Mouse (Mus musculus) heart, embryonic 12.5 days (tissue): ENCODE measurements around the gene Cyp4f40. TPM values are rescaled to one million over a fixed set of nuclear protein-coding genes. Genes with fewer than 3 reads are reported as not detected.
"Not testable (repeated sequence)": the region's sequence is repeated elsewhere in the genome, so short reads cannot be mapped to it uniquely, and the experiment has no call there.

Source experiments
- ATAC-seq: fragments of 200-750 bp; cut with Nextera tagmentation; 2 replicates; pipeline ENCODE4 v1.8.0; 2017; ENCODE audit warnings: moderate TSS enrichment, moderate library complexity; ENCODE audit not compliant: insufficient number of reproducible peaks, low FRiP score
- H3K27ac ChIP-seq: fragments of 300-500 bp; sonication (generic); 2 replicates; pipeline ENCODE4 v1.5.1; 2016; ENCODE audit warnings: mild to moderate bottlenecking, moderate library complexity; ENCODE audit not compliant: poor library complexity, severe bottlenecking
- H3K27me3 ChIP-seq: fragments of 300-500 bp; sonication (generic); replicated peaks from 2 replicates; pipeline ENCODE4 v1.6.1; 2016; ENCODE audit warnings: mild to moderate bottlenecking, moderate library complexity
- H3K36me3 ChIP-seq: fragments of 300-500 bp; sonication (generic); 2 replicates; pipeline ENCODE4 v1.6.1; 2016; ENCODE audit warnings: mild to moderate bottlenecking, moderate library complexity
- H3K4me1 ChIP-seq: fragments of 300-500 bp; sonication (generic); replicated peaks from 2 replicates; pipeline ENCODE4 v1.6.1; 2016; ENCODE audit warnings: mild to moderate bottlenecking
- H3K4me2 ChIP-seq: fragments of 300-500 bp; sonication (generic); 2 replicates; pipeline ENCODE4 v1.6.1; 2016; ENCODE audit warnings: mild to moderate bottlenecking, moderate library complexity
- H3K4me3 ChIP-seq: fragments of 300-500 bp; sonication (generic); 2 replicates; pipeline ENCODE4 v1.5.1; 2016; ENCODE audit warnings: mild to moderate bottlenecking
- H3K9ac ChIP-seq: fragments of 300-500 bp; sonication (generic); 2 replicates; pipeline ENCODE4 v1.6.1; 2016; ENCODE audit warnings: mild to moderate bottlenecking, moderate library complexity
- H3K9me3 ChIP-seq: fragments of 300-500 bp; sonication (generic); replicated peaks from 2 replicates; pipeline ENCODE4 v1.6.1; 2016; ENCODE audit warnings: mild to moderate bottlenecking, moderate library complexity
- WGBS: fragments of 180-500 bp; shearing (Covaris S2); methylation state at CpG from one replicate; pipeline ENCODE4 v1.1.7; 2016; 5-methylcytosine and 5-hydroxymethylcytosine counted together
- polyA plus RNA-seq: library from polyadenylated mRNA; unstranded; fragments of >200 nt; fragmentation: Nextera tagmentation; extraction: Ambion mirVana; gene quantifications from 2 replicates; pipeline ENCODE4 v1.2.1, GENCODE M21; 2016

Gene Cyp4f40
- polyA plus RNA-seq: not detected in 2 replicates

GRCm38 (mm10) chr17:32658712-32659111, at the start of gene Cyp4f40:
Cyp4f40 (plus strand) TSS chr17:32658900.
- ATAC-seq: 0 out of 2 replicates have a peak, but pooled peaks have one; percentile 29
- no peaks in the 10 kb centered on the region for H3K4me1 ChIP-seq

GRCm38 (mm10) chr17:32610231-32610630, 48.5 kb upstream of the Cyp4f40 start:
- H3K4me3 ChIP-seq, H3K4me1 ChIP-seq, H3K27me3 ChIP-seq, H3K27ac ChIP-seq, H3K9me3 ChIP-seq, H3K9ac ChIP-seq, H3K36me3 ChIP-seq, ATAC-seq, H3K4me2 ChIP-seq: not testable (repeated sequence)
- 71% methylated on average over 3 of the region's 3 CpGs for WGBS

More at GRCm38 (mm10) chr17:32658712-32659111, at the start of gene Cyp4f40:
- Histone ChIP-seq H3K27ac (no peak within 1 kb of the TSS), H3K4me2 (no peak within 1 kb of the TSS), H3K9ac (no peak within 1 kb of the TSS), H3K27me3 (no peaks in the 10 kb centered on the region), H3K36me3 (no peaks in the 10 kb centered on the region), H3K4me3 (no peak within 1 kb of the TSS), H3K9me3 (no peaks in the 10 kb centered on the region)
- WGBS: 29% methylated on average over 2 of the region's 2 CpGs

- H3K9ac ChIP-seq: no peak overlapping the region
- no peak for ATAC-seq
- 79% methylated on average over 3 of the region's 3 CpGs for WGBS
- 0 out of 2 replicates have a peak, but pooled peaks cover 2% of the 10 kb centered on the region for H3K9me3 ChIP-seq
- H3K4me2 ChIP-seq: no peak overlapping the region
- no peaks in the 10 kb centered on the region for H3K36me3 ChIP-seq
- no peak overlapping the region for H3K4me3 ChIP-seq
- no peak overlapping the region for H3K27ac ChIP-seq
- H3K4me1 ChIP-seq: no peaks in the 10 kb centered on the region
- no peaks in the 10 kb centered on the region for H3K27me3 ChIP-seq
These were observed 47.8 kb upstream of the Cyp4f40 start for GRCm38 (mm10) chr17:32610896-32611295.

- Histone ChIP-seq H3K36me3 (no peaks in the 10 kb centered on the region), H3K4me3 (no peak overlapping the region), H3K27ac (no peak overlapping the region), H3K27me3 (no peaks in the 10 kb centered on the region), H3K9ac (no peak overlapping the region), H3K4me2 (no peak overlapping the region), H3K9me3 (0 out of 2 replicates have a peak, but pooled peaks cover 2% of the 10 kb centered on the region), H3K4me1 (no peaks in the 10 kb centered on the region)
- 71% methylated on average over 3 of the region's 3 CpGs for whole genome bisulfite sequencing
- ATAC-seq: no peak
These were observed 46.3 kb upstream of the Cyp4f40 start for GRCm38 (mm10) chr17:32612417-32612816.

- H3K36me3 ChIP-seq: no peaks in the 10 kb centered on the region
- H3K27ac ChIP-seq: no peak overlapping the region
- H3K9me3 ChIP-seq: peaks cover 15% of the 10 kb centered on the region
- H3K4me1 ChIP-seq: no peaks in the 10 kb centered on the region
- H3K9ac ChIP-seq: no peak overlapping the region
- H3K4me3 ChIP-seq: no peak overlapping the region
- no peak for ATAC-seq
- H3K27me3 ChIP-seq: no peaks in the 10 kb centered on the region
- no peak overlapping the region for H3K4me2 ChIP-seq
- WGBS: 66% methylated on average over 1 of the region's 1 CpGs
These were observed 41.4 kb upstream of the Cyp4f40 start for GRCm38 (mm10) chr17:32617252-32617651.

- ATAC-seq: not testable (repeated sequence)
These were observed 37.7 kb upstream of the Cyp4f40 start, which contains the start of gene Cyp4f37 for GRCm38 (mm10) chr17:32621018-32621417. Cyp4f37 (plus strand) TSS chr17:32621309.

GRCm38 (mm10) chr17:32629726-32630125, 29.0 kb upstream of the Cyp4f40 start:
- H3K36me3 ChIP-seq, ATAC-seq, H3K27me3 ChIP-seq, H3K9me3 ChIP-seq, H3K27ac ChIP-seq, H3K4me3 ChIP-seq, H3K4me2 ChIP-seq, H3K4me1 ChIP-seq, H3K9ac ChIP-seq: not testable (repeated sequence)
- 74% methylated on average over 7 of the region's 7 CpGs for WGBS

More at GRCm38 (mm10) chr17:32621018-32621417, 37.7 kb upstream of the Cyp4f40 start, which contains the start of gene Cyp4f37:
- H3K9me3 ChIP-seq: peaks cover 15% of the 10 kb centered on the region
- not testable (repeated sequence) for H3K4me2 ChIP-seq, H3K4me3 ChIP-seq, H3K27me3 ChIP-seq, H3K4me1 ChIP-seq, H3K36me3 ChIP-seq, H3K27ac ChIP-seq, H3K9ac ChIP-seq
- 61% methylated on average over 4 of the region's 4 CpGs for WGBS

- WGBS: 66% methylated on average over 3 of the region's 3 CpGs
- ATAC-seq: no peak
- no peaks in the 10 kb centered on the region for H3K9me3 ChIP-seq
- no peak overlapping the region for H3K4me3 ChIP-seq
- H3K9ac ChIP-seq: no peak overlapping the region
- no peaks in the 10 kb centered on the region for H3K36me3 ChIP-seq
- no peak overlapping the region for H3K27ac ChIP-seq
- H3K27me3 ChIP-seq: no peaks in the 10 kb centered on the region
- no peak overlapping the region for H3K4me2 ChIP-seq
- no peaks in the 10 kb centered on the region for H3K4me1 ChIP-seq
These were observed 26.8 kb upstream of the Cyp4f40 start for GRCm38 (mm10) chr17:32631936-32632335.

- H3K27me3 ChIP-seq, ATAC-seq, H3K9me3 ChIP-seq, H3K4me1 ChIP-seq, H3K9ac ChIP-seq, H3K36me3 ChIP-seq, H3K27ac ChIP-seq: not testable (repeated sequence)
- 85% methylated on average over 9 of the region's 9 CpGs for WGBS
- Histone ChIP-seq H3K4me2 (peak overlapping the region; percentile 69), H3K4me3 (peak overlapping the region; percentile 44)
These were observed 24.3 kb upstream of the Cyp4f40 start for GRCm38 (mm10) chr17:32634242-32634971.

- H3K36me3 ChIP-seq: no peaks in the 10 kb centered on the region
- H3K4me3 ChIP-seq: peak overlapping the region; percentile 44
- H3K9ac ChIP-seq: 0 out of 2 replicates have a peak overlapping the region, but pooled peaks have one; percentile 47
- no peaks in the 10 kb centered on the region for H3K4me1 ChIP-seq
- H3K4me2 ChIP-seq: peak overlapping the region; percentile 69
- WGBS: 1% methylated on average over 17 of the region's 17 CpGs
- no peaks in the 10 kb centered on the region for H3K9me3 ChIP-seq
- H3K27me3 ChIP-seq: no peaks in the 10 kb centered on the region
- H3K27ac ChIP-seq: no peak overlapping the region
- peak; percentile 61; the same call in 1 of the 2 replicates for ATAC-seq
These were observed 23.8 kb upstream of the Cyp4f40 start for GRCm38 (mm10) chr17:32634972-32635314.

GRCm38 (mm10) chr17:32636341-32636740, 22.4 kb upstream of the Cyp4f40 start:
- Histone ChIP-seq H3K4me1 (no peaks in the 10 kb centered on the region), H3K4me2 (no peak overlapping the region), H3K9ac (no peak overlapping the region), H3K4me3 (no peak overlapping the region), H3K36me3 (no peaks in the 10 kb centered on the region), H3K27me3 (no peaks in the 10 kb centered on the region), H3K27ac (no peak overlapping the region), H3K9me3 (no peaks in the 10 kb centered on the region)
- no peak for ATAC-seq
- WGBS: 48% methylated on average over 3 of the region's 3 CpGs
